Mouse (Mus musculus): ENCODE results near the gene Pik3cd.

- TF ChIP-seq POLR2A (IDR thresholded peaks at IDR 0.05; ENCODE audit: control insufficient read depth, extremely low read depth, insufficient read depth, low read length, poor library complexity) (no peak), CTCF (IDR thresholded peaks at IDR 0.05; ENCODE audit: borderline replicate concordance, control insufficient read depth, extremely low read depth, insufficient read depth, low read length, poor library complexity) (no peak)
These were observed 31.2 kb downstream of the Pik3cd start for GRCm38 (mm10) chr4:149671175-149671574.

Data from thymus, adult 2 months (tissue).